Mouse (Mus musculus) E14TG2a.4 (cell line): ENCODE measurements at regions not wholly inside any gene's neighbourhood (a gene's known extent, or its start where the extent isn't known, plus 50 kb on each side); places are given as distances from the start of the nearest gene placed in this dataset.

Source experiments
- H3K27me3 ChIP-seq: 2 replicates; pipeline ENCODE4 v1.6.1; 2014; ENCODE audit warnings: low read length, control low read depth; ENCODE audit not compliant: insufficient read depth
- H3K36me3 ChIP-seq: 2 replicates; pipeline ENCODE4 v1.6.1; 2014; ENCODE audit warnings: low read length, control low read depth; ENCODE audit not compliant: insufficient read depth
- H3K4me1 ChIP-seq: replicated peaks from 2 replicates; pipeline ENCODE4 v1.6.1; 2014; ENCODE audit warnings: low read depth, low read length, control low read depth
- H3K4me3 ChIP-seq: replicated peaks from 2 replicates; pipeline ENCODE4 v1.5.1; 2014; ENCODE audit warnings: mild to moderate bottlenecking, low read length
- H3K9me3 ChIP-seq: 2 replicates; pipeline ENCODE4 v1.6.1; 2014; ENCODE audit warnings: low read length, control low read depth
- CTCF ChIP-seq: conservative IDR thresholded peaks from 2 replicates; pipeline ENCODE4 v1.5.1; 2014; ENCODE audit warnings: low read length
- NANOG ChIP-seq: IDR thresholded peaks from 2 replicates; pipeline ENCODE4 v1.6.1; 2014; ENCODE audit warnings: borderline replicate concordance, low read length, mixed read lengths
- POU5F1 ChIP-seq: IDR thresholded peaks from 2 replicates; pipeline ENCODE4 v1.6.1; 2014; ENCODE audit warnings: low read length, borderline replicate concordance

DNA sequence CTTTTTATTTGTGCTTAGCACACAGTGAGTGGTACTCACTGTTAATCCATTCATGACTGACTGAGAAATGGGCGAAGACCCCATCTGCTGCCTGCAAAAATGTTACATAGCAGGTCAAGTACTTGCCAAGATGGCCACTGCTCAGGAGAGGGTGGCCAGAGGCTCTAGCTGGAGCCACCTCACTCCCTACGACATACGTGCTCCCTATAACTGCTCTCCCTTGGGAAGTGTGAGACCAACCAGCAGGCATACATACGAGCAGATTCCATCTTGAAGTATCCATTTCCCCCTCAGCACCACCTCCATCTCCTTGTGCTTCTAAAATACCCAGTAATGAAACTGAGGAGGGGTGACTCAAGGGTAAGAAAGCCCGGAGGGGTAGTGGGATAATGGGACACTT, 172.0 kb upstream of the Sdk2 start:
- Histone ChIP-seq H3K36me3 (no peaks in the 10 kb centered on the region), H3K4me3 (no peak overlapping the region), H3K4me1 (no peaks in the 10 kb centered on the region), H3K27me3 (peaks cover 11% of the 10 kb centered on the region), H3K9me3 (peaks cover 15% of the 10 kb centered on the region)
- no peak for TF ChIP-seq POU5F1
- TF ChIP-seq NANOG = no peak
- TF ChIP-seq CTCF = no peak

DNA sequence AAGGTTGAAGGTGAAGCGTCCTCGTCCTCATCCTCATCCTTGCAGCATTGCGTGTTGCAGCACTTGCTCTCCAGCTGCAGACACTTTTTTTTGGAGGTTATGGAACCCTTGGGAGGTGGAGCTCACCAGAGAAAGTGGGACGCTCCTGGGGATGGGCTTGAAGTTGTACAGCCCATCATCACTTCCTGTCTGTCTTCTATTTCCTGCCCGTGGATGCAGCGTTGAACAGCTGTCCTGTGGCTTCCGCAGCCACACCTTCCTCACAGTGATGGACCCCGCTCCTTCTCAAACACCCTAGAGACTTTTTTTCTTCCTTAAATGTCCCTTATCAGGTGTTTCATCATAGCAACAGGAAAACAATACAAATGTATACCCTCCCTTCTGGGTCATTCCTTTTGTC, 171.5 kb upstream of the Sdk2 start:
- no peaks in the 10 kb centered on the region for H3K36me3 ChIP-seq
- no peak overlapping the region for H3K4me3 ChIP-seq

DNA sequence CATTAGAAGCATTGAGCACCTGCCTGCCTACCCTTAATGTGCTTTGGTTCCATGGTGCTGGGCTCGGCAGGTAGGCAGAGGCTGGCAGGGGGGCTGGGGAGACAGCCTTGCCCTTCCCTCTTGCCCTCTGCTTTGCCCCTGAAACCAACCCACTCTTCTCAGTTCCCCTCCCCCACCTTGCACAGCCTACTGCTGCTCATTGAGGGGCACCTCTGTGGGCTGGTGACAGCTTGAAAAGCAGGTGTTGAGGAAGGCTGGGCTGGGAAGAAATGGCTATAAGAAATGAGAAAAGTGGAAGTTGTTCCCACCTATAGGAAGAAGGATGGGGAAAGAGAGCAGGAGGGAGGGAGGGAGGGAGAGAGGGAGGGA, 167.7 kb upstream of the Sdk2 start:
- Histone ChIP-seq H3K9me3 (peaks cover 15% of the 10 kb centered on the region), H3K36me3 (no peaks in the 10 kb centered on the region), H3K27me3 (peaks cover 23% of the 10 kb centered on the region), H3K4me1 (no peaks in the 10 kb centered on the region), H3K4me3 (no peak overlapping the region)
- TF ChIP-seq NANOG = no peak
- no peak for TF ChIP-seq CTCF
- TF ChIP-seq POU5F1 = no peak

More for the DNA sequence above, 171.5 kb upstream of the Sdk2 start:
- H3K27me3 ChIP-seq = peaks cover 11% of the 10 kb centered on the region
- TF ChIP-seq CTCF (no peak), NANOG (no peak)
- H3K4me1 ChIP-seq = no peaks in the 10 kb centered on the region
- peaks cover 15% of the 10 kb centered on the region for H3K9me3 ChIP-seq

DNA sequence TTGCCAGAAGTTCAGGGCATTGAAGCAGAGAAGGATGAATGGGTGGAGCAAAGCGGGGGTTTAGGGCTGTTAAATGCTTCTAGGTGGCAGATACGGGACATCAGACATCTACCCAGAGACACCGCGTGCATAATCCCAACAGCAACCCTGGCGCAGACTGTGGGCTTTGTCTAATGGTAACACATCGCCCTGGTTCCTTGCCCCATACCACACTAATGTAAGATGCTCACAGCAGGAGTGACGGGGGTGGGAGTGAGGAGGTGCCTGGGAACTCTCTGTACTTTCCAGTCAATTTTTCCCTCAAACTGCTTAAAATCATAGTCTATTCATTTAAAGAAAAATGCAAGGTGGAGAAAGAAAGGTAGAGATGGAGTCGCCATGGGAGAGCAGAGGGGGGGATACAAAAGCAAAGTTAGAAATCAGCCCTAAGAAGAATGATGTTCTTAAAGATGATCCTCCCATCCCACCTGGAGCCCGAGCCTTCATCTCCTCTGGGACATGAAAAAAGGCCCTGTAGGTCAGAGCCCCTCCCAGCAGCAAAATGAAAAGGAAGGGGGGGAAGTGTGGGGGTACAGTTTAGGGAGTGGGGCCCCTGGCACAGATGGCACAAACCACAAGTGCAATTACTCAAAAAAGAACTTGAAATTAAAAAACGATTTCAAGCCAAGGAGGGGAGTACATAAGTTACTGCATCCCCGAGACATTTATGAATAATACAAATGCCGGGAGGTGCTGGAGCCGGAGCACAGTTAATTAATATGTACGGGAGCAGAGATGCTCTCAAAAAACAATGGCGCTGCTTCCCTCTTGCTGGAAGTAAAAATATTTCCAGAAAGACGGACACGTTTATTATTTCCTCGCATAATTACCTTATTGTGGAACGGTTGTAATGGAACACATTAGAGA, 167.0 kb upstream of the Sdk2 start:
- H3K27me3 ChIP-seq = peaks cover 19% of the 10 kb centered on the region
- H3K4me1 ChIP-seq = no peaks in the 10 kb centered on the region
- H3K36me3 ChIP-seq = no peaks in the 10 kb centered on the region
- peaks cover 15% of the 10 kb centered on the region for H3K9me3 ChIP-seq
- no peak overlapping the region for H3K4me3 ChIP-seq
- TF ChIP-seq POU5F1 (no peak), CTCF (no peak), NANOG (no peak)

DNA sequence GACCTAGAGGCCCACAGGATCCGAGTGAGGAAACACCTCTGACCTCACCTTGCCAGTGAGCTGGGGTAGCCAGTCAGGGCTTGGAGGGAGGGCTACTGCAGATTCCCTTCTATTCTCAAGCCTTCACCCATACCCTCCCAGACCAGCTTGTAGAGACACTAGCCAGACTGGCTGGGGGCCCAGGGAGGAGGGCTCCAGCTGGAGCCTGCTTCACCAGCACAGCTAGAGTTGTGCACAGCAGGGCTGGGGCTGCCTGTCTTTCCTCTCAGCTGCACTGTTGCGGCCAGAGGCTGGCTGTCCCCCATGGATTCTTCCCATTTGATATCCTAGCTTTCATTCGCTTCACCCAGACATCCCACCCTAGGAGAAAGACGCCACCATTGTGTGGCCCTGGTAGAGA, 165.0 kb upstream of the Sdk2 start:
- no peaks in the 10 kb centered on the region for H3K4me1 ChIP-seq
- TF ChIP-seq NANOG (no peak), POU5F1 (no peak), CTCF (no peak)

DNA sequence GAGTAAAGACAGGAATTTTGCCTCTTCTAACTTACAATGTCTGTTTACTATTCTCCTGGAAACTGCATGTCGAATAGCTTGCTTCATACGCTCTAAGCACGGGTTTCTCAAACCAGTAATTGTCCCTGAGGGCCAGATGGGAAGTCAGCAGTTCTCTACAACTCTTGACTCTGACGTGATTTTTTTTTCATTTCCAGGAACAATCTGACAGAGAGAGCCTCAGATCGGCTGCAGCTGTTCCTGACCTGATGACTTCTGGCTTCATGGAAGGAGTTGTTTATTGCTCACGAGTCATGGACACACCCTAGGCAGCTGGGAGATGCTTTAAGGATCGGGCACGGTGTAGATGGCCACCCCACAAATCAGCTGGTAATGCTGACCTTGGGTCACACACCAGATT, 162.9 kb upstream of the Sdk2 start:
- Histone ChIP-seq H3K4me3 (no peak overlapping the region), H3K9me3 (no peaks in the 10 kb centered on the region), H3K36me3 (no peaks in the 10 kb centered on the region), H3K4me1 (no peaks in the 10 kb centered on the region), H3K27me3 (peaks cover 24% of the 10 kb centered on the region)
- TF ChIP-seq POU5F1 (no peak), CTCF (no peak), NANOG (no peak)

More for the DNA sequence above, 165.0 kb upstream of the Sdk2 start:
- H3K36me3 ChIP-seq = no peaks in the 10 kb centered on the region
- H3K9me3 ChIP-seq = peaks cover 2% of the 10 kb centered on the region
- H3K27me3 ChIP-seq = peaks cover 19% of the 10 kb centered on the region
- H3K4me3 ChIP-seq = no peak overlapping the region

DNA sequence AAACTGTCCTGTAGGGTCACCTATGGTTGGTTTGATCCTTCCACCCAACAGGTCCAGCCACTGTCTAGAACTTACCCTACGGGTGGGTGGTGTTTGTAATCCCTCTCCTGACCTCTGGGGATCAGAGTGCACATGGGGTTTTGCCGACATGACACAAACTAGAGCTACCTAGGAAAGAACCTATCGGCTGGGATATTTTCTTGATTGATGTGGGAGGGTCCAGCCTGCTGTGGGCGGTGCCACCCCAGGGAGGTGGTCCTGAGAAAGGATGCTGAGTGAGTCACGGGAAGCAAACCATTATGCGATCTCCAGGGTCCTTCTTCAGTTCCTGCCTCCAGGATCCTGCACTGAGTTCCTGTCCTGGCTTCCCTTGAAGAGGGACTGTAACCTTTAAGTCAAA, 162.3 kb upstream of the Sdk2 start:
- Histone ChIP-seq H3K4me3 (no peak overlapping the region), H3K9me3 (no peaks in the 10 kb centered on the region), H3K4me1 (no peaks in the 10 kb centered on the region), H3K27me3 (peaks cover 26% of the 10 kb centered on the region), H3K36me3 (no peaks in the 10 kb centered on the region)
- no peak for TF ChIP-seq CTCF
- TF ChIP-seq POU5F1 = no peak
- no peak for TF ChIP-seq NANOG

DNA sequence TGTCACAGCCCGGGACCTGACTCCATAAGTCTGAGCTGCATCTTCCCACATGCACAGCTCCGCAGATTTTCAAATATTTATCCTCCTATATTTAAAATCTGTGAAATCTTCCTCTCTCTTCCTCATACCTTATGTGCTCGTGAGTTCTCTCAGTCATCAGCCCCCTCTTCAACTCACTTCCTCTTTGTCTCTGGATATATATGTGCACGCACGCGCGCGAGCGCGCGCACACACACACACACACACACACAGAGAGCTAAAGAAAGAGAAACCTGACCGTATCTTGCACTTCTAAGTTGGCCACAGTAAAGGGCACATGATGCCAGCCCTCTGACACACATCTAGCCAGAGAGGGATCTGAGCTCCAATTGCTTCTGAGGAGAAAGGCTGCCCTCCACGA, 159.7 kb upstream of the Sdk2 start:
- Histone ChIP-seq H3K36me3 (no peaks in the 10 kb centered on the region), H3K4me3 (no peak overlapping the region), H3K9me3 (peaks cover 6% of the 10 kb centered on the region; the same call in 1 of the 2 replicates), H3K4me1 (no peaks in the 10 kb centered on the region), H3K27me3 (peaks cover 10% of the 10 kb centered on the region)
- no peak for TF ChIP-seq POU5F1
- TF ChIP-seq CTCF = no peak
- TF ChIP-seq NANOG = no peak

DNA sequence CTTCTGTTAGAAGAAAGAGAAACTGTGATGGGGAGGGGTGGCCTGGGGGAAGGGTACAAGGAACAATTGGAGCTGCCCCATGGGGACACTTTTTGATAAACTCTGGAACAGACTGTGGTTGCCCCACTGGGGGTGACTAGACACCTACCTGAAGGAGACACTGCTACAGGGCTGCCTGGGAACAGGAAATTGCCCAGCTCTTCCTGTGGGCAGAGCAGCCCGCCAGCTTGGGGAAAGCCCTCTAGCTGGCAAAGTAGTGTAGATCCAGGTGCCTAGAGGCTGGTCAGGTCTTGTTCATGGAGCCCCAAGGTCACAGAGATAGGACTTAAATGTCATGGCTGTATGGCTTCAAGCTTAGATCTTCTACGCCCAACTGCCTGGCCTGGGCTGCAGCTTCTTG, 157.9 kb upstream of the Sdk2 start:
- TF ChIP-seq POU5F1 (no peak), NANOG (no peak), CTCF (no peak)
- Histone ChIP-seq H3K9me3 (peaks cover 6% of the 10 kb centered on the region; the same call in 1 of the 2 replicates), H3K4me1 (no peaks in the 10 kb centered on the region), H3K27me3 (0 out of 2 replicates have a peak, but pooled peaks cover 8% of the 10 kb centered on the region), H3K36me3 (no peaks in the 10 kb centered on the region), H3K4me3 (no peak overlapping the region)
